Mouse (Mus musculus): ENCODE data around the gene Gm45711. TPM values are rescaled to one million over a fixed set of nuclear protein-coding genes. Genes with fewer than 3 reads are reported as not detected.
"Not testable (repeated sequence)": the region's sequence is repeated elsewhere in the genome, so short reads cannot be mapped to it uniquely, and the experiment has no call there.

The Gm45711 gene
- polyA plus RNA-seq, 1 experiment from 2014 or later, result not detected

- Histone ChIP-seq H3K4me3 (peak overlapping the region; percentile 70), H3K9ac (peak overlapping the region; percentile 88), H3K4me2 (replicated peaks) (peak overlapping the region; percentile 80), H3K9me3 (no peaks in the 10 kb centered on the region), H3K36me3 (peaks cover 12% of the 10 kb centered on the region; the same call in 1 of the 2 replicates), H3K4me1 (peaks cover 21% of the 10 kb centered on the region), H3K27me3 (no peaks in the 10 kb centered on the region), H3K27ac (peak overlapping the region; percentile 79)
- ATAC-seq (ENCODE audit: low FRiP score, low read depth), result peak; percentile 75
- WGBS, result 0% methylated on average over 52 of the region's 54 CpGs
These were observed 30.6 kb upstream of the Gm45711 start for GRCm38 (mm10) chr8:104340233-104341105.

GRCm38 (mm10) chr8:104339983-104340232, 30.0 kb upstream of the Gm45711 start:
- ATAC-seq (ENCODE audit: low FRiP score, low read depth), result no peak; the same call in 1 of the 2 replicates
- no peaks in the 10 kb centered on the region for H3K27me3 ChIP-seq

GRCm38 (mm10) chr8:104339229-104339982, 29.5 kb upstream of the Gm45711 start, which contains the start of gene Cmtm3:
Gene Cmtm3 (plus strand): TSS chr8:104339410.
- Histone ChIP-seq H3K9ac (peak within 1 kb of the TSS; percentile 88), H3K36me3 (peaks cover 3% of the 10 kb centered on the region; the same call in 1 of the 2 replicates), H3K27ac (peak within 1 kb of the TSS; percentile 55; the same call in 1 of the 2 replicates), H3K4me3 (peak within 1 kb of the TSS; percentile 70), H3K4me1 (peaks cover 21% of the 10 kb centered on the region), H3K4me2 (replicated peaks) (peak within 1 kb of the TSS; percentile 80), H3K27me3 (no peaks in the 10 kb centered on the region), H3K9me3 (no peaks in the 10 kb centered on the region)
- WGBS, result 18% methylated on average over 17 of the region's 18 CpGs
- no peak for ATAC-seq (ENCODE audit: low FRiP score, low read depth)

More at GRCm38 (mm10) chr8:104339983-104340232, 30.0 kb upstream of the Gm45711 start:
- H3K9me3 ChIP-seq, result no peaks in the 10 kb centered on the region
- H3K27ac ChIP-seq, result peak overlapping the region; percentile 55; the same call in 1 of the 2 replicates
- peak overlapping the region; percentile 80 for H3K4me2 ChIP-seq (replicated peaks)
- peak overlapping the region; percentile 88 for H3K9ac ChIP-seq
- 4% methylated on average over 6 of the region's 6 CpGs for WGBS
- H3K4me3 ChIP-seq, result peak overlapping the region; percentile 70
- peaks cover 21% of the 10 kb centered on the region for H3K4me1 ChIP-seq
- H3K36me3 ChIP-seq, result peaks cover 7% of the 10 kb centered on the region; the same call in 1 of the 2 replicates

GRCm38 (mm10) chr8:104337890-104338289, 28.0 kb upstream of the Gm45711 start:
- H3K4me1 ChIP-seq, result peaks cover 14% of the 10 kb centered on the region

GRCm38 (mm10) chr8:104336806-104337205, 26.9 kb upstream of the Gm45711 start:
- ATAC-seq (ENCODE audit: low FRiP score, low read depth), result no peak
- Histone ChIP-seq H3K9me3 (no peaks in the 10 kb centered on the region), H3K4me1 (peaks cover 12% of the 10 kb centered on the region), H3K4me3 (no peak overlapping the region), H3K4me2 (replicated peaks) (no peak overlapping the region), H3K36me3 (no peaks in the 10 kb centered on the region), H3K27me3 (no peaks in the 10 kb centered on the region), H3K27ac (no peak overlapping the region), H3K9ac (no peak overlapping the region)
- WGBS, result 86% methylated on average over 1 of the region's 1 CpGs

More at GRCm38 (mm10) chr8:104337890-104338289, 28.0 kb upstream of the Gm45711 start:
- Histone ChIP-seq H3K27ac (no peak overlapping the region), H3K9me3 (no peaks in the 10 kb centered on the region), H3K4me3 (no peak overlapping the region), H3K27me3 (no peaks in the 10 kb centered on the region), H3K9ac (no peak overlapping the region), H3K4me2 (replicated peaks) (no peak overlapping the region), H3K36me3 (no peaks in the 10 kb centered on the region)
- WGBS, result 45% methylated on average over 3 of the region's 3 CpGs
- ATAC-seq (ENCODE audit: low FRiP score, low read depth), result no peak

GRCm38 (mm10) chr8:104334196-104334595, 24.3 kb upstream of the Gm45711 start:
- no peak overlapping the region for H3K9ac ChIP-seq
- H3K4me3 ChIP-seq, result no peak overlapping the region
- ATAC-seq (ENCODE audit: low FRiP score, low read depth), result no peak
- no peaks in the 10 kb centered on the region for H3K27me3 ChIP-seq
- H3K9me3 ChIP-seq, result no peaks in the 10 kb centered on the region
- no peak overlapping the region for H3K4me2 ChIP-seq (replicated peaks)
- no peaks in the 10 kb centered on the region for H3K36me3 ChIP-seq
- 72% methylated on average over 1 of the region's 1 CpGs for WGBS
- H3K4me1 ChIP-seq, result no peaks in the 10 kb centered on the region
- no peak overlapping the region for H3K27ac ChIP-seq

- H3K27ac ChIP-seq, result no peak overlapping the region
- H3K36me3 ChIP-seq, result no peaks in the 10 kb centered on the region
- WGBS, result 72% methylated on average over 5 of the region's 5 CpGs
- no peaks in the 10 kb centered on the region for H3K4me1 ChIP-seq
- no peak overlapping the region for H3K4me3 ChIP-seq
- H3K27me3 ChIP-seq, result no peaks in the 10 kb centered on the region
- ATAC-seq (ENCODE audit: low FRiP score, low read depth), result no peak
- H3K9me3 ChIP-seq, result no peaks in the 10 kb centered on the region
- no peak overlapping the region for H3K4me2 ChIP-seq (replicated peaks)
- no peak overlapping the region for H3K9ac ChIP-seq
These were observed 23.9 kb upstream of the Gm45711 start for GRCm38 (mm10) chr8:104333786-104334185.

GRCm38 (mm10) chr8:104332665-104333631, 23.1 kb upstream of the Gm45711 start:
- no peak for ATAC-seq (ENCODE audit: low FRiP score, low read depth)
- Histone ChIP-seq H3K36me3 (no peaks in the 10 kb centered on the region), H3K4me1 (no peaks in the 10 kb centered on the region), H3K27ac (no peak overlapping the region), H3K9me3 (no peaks in the 10 kb centered on the region), H3K4me2 (replicated peaks) (no peak overlapping the region), H3K9ac (no peak overlapping the region), H3K4me3 (no peak overlapping the region), H3K27me3 (no peaks in the 10 kb centered on the region)
- 76% methylated on average over 5 of the region's 5 CpGs for WGBS

GRCm38 (mm10) chr8:104321930-104322329, 12.0 kb upstream of the Gm45711 start, which contains the start of gene Cmtm2b:
Gene Cmtm2b (plus strand): TSS chr8:104322230.
- not testable (repeated sequence) for H3K36me3 ChIP-seq
- WGBS, result 88% methylated on average over 12 of the region's 12 CpGs

GRCm38 (mm10) chr8:104321267-104321666, 11.4 kb upstream of the Gm45711 start, which contains the start of gene Gm11020:
Gene Gm11020 (plus strand): TSS chr8:104321567.
- not testable (repeated sequence) for H3K9ac ChIP-seq; H3K36me3 ChIP-seq; H3K4me1 ChIP-seq; H3K27me3 ChIP-seq; ATAC-seq (ENCODE audit: low FRiP score, low read depth); H3K9me3 ChIP-seq; H3K4me2 ChIP-seq (replicated peaks); H3K27ac ChIP-seq; H3K4me3 ChIP-seq
- WGBS, result 86% methylated on average over 11 of the region's 11 CpGs

More at GRCm38 (mm10) chr8:104321930-104322329, 12.0 kb upstream of the Gm45711 start, which contains the start of gene Cmtm2b:
- not testable (repeated sequence) for H3K4me3 ChIP-seq; H3K4me1 ChIP-seq; ATAC-seq (ENCODE audit: low FRiP score, low read depth); H3K27me3 ChIP-seq; H3K4me2 ChIP-seq (replicated peaks); H3K9me3 ChIP-seq; H3K27ac ChIP-seq; H3K9ac ChIP-seq

GRCm38 (mm10) chr8:104313311-104313710, 3.4 kb upstream of the Gm45711 start:
- no peak overlapping the region for H3K27ac ChIP-seq
- WGBS, result 65% methylated on average over 4 of the region's 4 CpGs
- H3K4me1 ChIP-seq, result no peaks in the 10 kb centered on the region
- no peaks in the 10 kb centered on the region for H3K36me3 ChIP-seq
- no peak overlapping the region for H3K9ac ChIP-seq
- H3K4me2 ChIP-seq (replicated peaks), result no peak overlapping the region
- H3K9me3 ChIP-seq, result no peaks in the 10 kb centered on the region
- H3K4me3 ChIP-seq, result no peak overlapping the region
- no peaks in the 10 kb centered on the region for H3K27me3 ChIP-seq
- ATAC-seq (ENCODE audit: low FRiP score, low read depth), result no peak

Measured in limb, embryonic 13.5 days (tissue).